Mouse (Mus musculus): ENCODE measurements around the gene Stat6.
A peak's percentile ranks its signal among the peaks of the same experiment; 100 is the strongest.

Gene Stat6

GRCm38 (mm10) chr10:127642772-127643552 lies at the start of gene Stat6:
Stat6 (plus strand) TSS chr10:127642986.
- peak; percentile 91 for DNase-seq (ENCODE audit: low read depth, low spot score)

- no peak for DNase-seq (ENCODE audit: low read depth, low spot score)
Measured at GRCm38 (mm10) chr10:127594405-127594804, 48.4 kb upstream of the Stat6 start.

- DNase-seq (ENCODE audit: low read depth, low spot score) = no peak
Measured at GRCm38 (mm10) chr10:127594930-127595715, 47.7 kb upstream of the Stat6 start.

- no peak for DNase-seq (ENCODE audit: low read depth, low spot score)
Measured at GRCm38 (mm10) chr10:127596321-127596941, 46.4 kb upstream of the Stat6 start.

GRCm38 (mm10) chr10:127597311-127597901 lies 45.4 kb upstream of the Stat6 start:
- DNase-seq (ENCODE audit: low read depth, low spot score) = no peak

- DNase-seq (ENCODE audit: low read depth, low spot score) = no peak
Measured at GRCm38 (mm10) chr10:127598607-127599006, 44.2 kb upstream of the Stat6 start.

GRCm38 (mm10) chr10:127599252-127599651 lies 43.5 kb upstream of the Stat6 start:
- no peak for DNase-seq (ENCODE audit: low read depth, low spot score)

GRCm38 (mm10) chr10:127599779-127600541 lies 42.8 kb upstream of the Stat6 start:
- no peak for DNase-seq (ENCODE audit: low read depth, low spot score)

GRCm38 (mm10) chr10:127602194-127602593 lies 40.6 kb upstream of the Stat6 start:
- no peak for DNase-seq (ENCODE audit: low read depth, low spot score)

GRCm38 (mm10) chr10:127603437-127604371 lies 39.1 kb upstream of the Stat6 start:
- DNase-seq (ENCODE audit: low read depth, low spot score) = no peak

- DNase-seq (ENCODE audit: low read depth, low spot score) = no peak
Measured at GRCm38 (mm10) chr10:127604465-127605250, 38.1 kb upstream of the Stat6 start.

- DNase-seq (ENCODE audit: low read depth, low spot score) = no peak
Measured at GRCm38 (mm10) chr10:127605251-127605547, 37.6 kb upstream of the Stat6 start.

GRCm38 (mm10) chr10:127605756-127606155 lies 37.0 kb upstream of the Stat6 start:
- no peak for DNase-seq (ENCODE audit: low read depth, low spot score)

- peak; percentile 6 for DNase-seq (ENCODE audit: low read depth, low spot score)
Measured at GRCm38 (mm10) chr10:127607059-127607458, 35.7 kb upstream of the Stat6 start.

GRCm38 (mm10) chr10:127609415-127610065 lies 33.2 kb upstream of the Stat6 start:
- DNase-seq (ENCODE audit: low read depth, low spot score) = no peak

GRCm38 (mm10) chr10:127610066-127610415 lies 32.7 kb upstream of the Stat6 start:
- no peak for DNase-seq (ENCODE audit: low read depth, low spot score)

- no peak for DNase-seq (ENCODE audit: low read depth, low spot score)
Measured at GRCm38 (mm10) chr10:127612079-127612775, 30.6 kb upstream of the Stat6 start.

- no peak for DNase-seq (ENCODE audit: low read depth, low spot score)
Measured at GRCm38 (mm10) chr10:127614236-127615033, 28.4 kb upstream of the Stat6 start.
